Mouse (Mus musculus): ENCODE measurements around the gene Coq5.

- TF ChIP-seq POLR2A (IDR thresholded peaks at IDR 0.05; ENCODE audit: low read depth, low read length) (peak; percentile 64), CTCF (conservative IDR thresholded peaks at IDR 0.05; ENCODE audit: insufficient read depth, insufficient read length, low read depth, low read length) (no peak)
These were observed 47.6 kb downstream of the Coq5 start, which contains the start of gene Srsf9 for GRCm38 (mm10) chr5:115326875-115327609.

Measured in kidney, adult 2 months (tissue).